7 mouse cellular contexts compared by ENCODE assay signal in genomic region chr12:21416506-21416905, GRCm38 (mm10). TPM values are rescaled to one million over a fixed set of nuclear protein-coding genes. Genes with fewer than 3 reads are reported as not detected.
A peak's percentile ranks its signal among the peaks of the same experiment; 100 is the strongest.
DNase-seq lines count a peak whose midpoint lies in the region; ATAC-seq and TF ChIP-seq lines count a peak whose summit lies in the region.

No protein-coding gene starts in this region.

- peak overlapping the region; percentile 93 for H3K4me3 ChIP-seq in forebrain, embryonic 12.5 days (replicated peaks)
- H3K4me3 ChIP-seq in intestine, postnatal 0 days (ENCODE audit: low read depth, low read length), result peak overlapping the region; percentile 97
- peak overlapping the region; percentile 88 for H3K4me3 ChIP-seq in midbrain, embryonic 16.5 days (ENCODE audit: low read depth, low read length)

- H3K9me3 ChIP-seq in forebrain, embryonic 12.5 days, result peaks cover 22% of the 10 kb centered on the region
- no peaks in the 10 kb centered on the region for H3K9me3 ChIP-seq in intestine, postnatal 0 days (ENCODE audit: control insufficient read depth)
- no peaks in the 10 kb centered on the region for H3K9me3 ChIP-seq in midbrain, embryonic 16.5 days (replicated peaks; ENCODE audit: control insufficient read depth, low read length, poor library complexity, severe bottlenecking)

- DNase-seq in retina, postnatal 1 day, result peak; percentile 25
- no peak for DNase-seq in retina, embryonic 14.5 days (ENCODE audit: low spot score)
- DNase-seq in cerebellum, adult 18-20 months, result peak; percentile 36 to 50
- DNase-seq in frontal cortex, postnatal 25 days (ENCODE audit: low spot score in 2 of 2), result no peak

- 1% methylated on average over 15 of the region's 15 CpGs for WGBS in forebrain, embryonic 12.5 days
- WGBS in intestine, postnatal 0 days, result 1% methylated on average over 13 of the region's 15 CpGs
- 0% methylated on average over 13 of the region's 15 CpGs for WGBS in midbrain, embryonic 16.5 days

- H3K4me2 ChIP-seq in forebrain, embryonic 12.5 days, result peak overlapping the region; percentile 72
- H3K4me2 ChIP-seq in intestine, postnatal 0 days (replicated peaks; ENCODE audit: low read depth), result peak overlapping the region; percentile 74
- H3K4me2 ChIP-seq in midbrain, embryonic 16.5 days (ENCODE audit: low read length), result peak overlapping the region; percentile 93

- H3K4me1 ChIP-seq in forebrain, embryonic 12.5 days, result peaks cover 12% of the 10 kb centered on the region
- H3K4me1 ChIP-seq in intestine, postnatal 0 days (replicated peaks; ENCODE audit: control insufficient read depth, insufficient read depth, low read length), result peaks cover 12% of the 10 kb centered on the region
- H3K4me1 ChIP-seq in midbrain, embryonic 16.5 days (ENCODE audit: control insufficient read depth, insufficient read depth, low read length), result peaks cover 23% of the 10 kb centered on the region

- peak overlapping the region; percentile 69 for H3K27ac ChIP-seq in forebrain, embryonic 12.5 days
- H3K27ac ChIP-seq in intestine, postnatal 0 days (ENCODE audit: low read depth, low read length), result peak overlapping the region; percentile 10; the same call in 1 of the 2 replicates
- H3K27ac ChIP-seq in midbrain, embryonic 16.5 days (ENCODE audit: low read length), result peak overlapping the region; percentile 76

- peak overlapping the region; percentile 85 for H3K9ac ChIP-seq in forebrain, embryonic 12.5 days
- peak overlapping the region; percentile 82 for H3K9ac ChIP-seq in intestine, postnatal 0 days (ENCODE audit: low read depth, low read length)
- peak overlapping the region; percentile 73 for H3K9ac ChIP-seq in midbrain, embryonic 16.5 days (ENCODE audit: low read depth, low read length)

- ATAC-seq in forebrain, embryonic 12.5 days (ENCODE audit: low FRiP score), result no peak
- ATAC-seq in intestine, postnatal 0 days, result no peak
- no peak for ATAC-seq in midbrain, embryonic 16.5 days

- no peak for TF ChIP-seq CTCF in intestine, postnatal 0 days (IDR thresholded peaks at IDR 0.05; ENCODE audit: low read depth)

- H3K36me3 ChIP-seq in forebrain, embryonic 12.5 days (replicated peaks), result peaks cover 41% of the 10 kb centered on the region
- peaks cover 12% of the 10 kb centered on the region for H3K36me3 ChIP-seq in intestine, postnatal 0 days (ENCODE audit: control insufficient read depth, insufficient read depth)
- peaks cover 17% of the 10 kb centered on the region for H3K36me3 ChIP-seq in midbrain, embryonic 16.5 days (ENCODE audit: control insufficient read depth, insufficient read depth, low read length)

- H3K27me3 ChIP-seq in forebrain, embryonic 12.5 days, result no peaks in the 10 kb centered on the region
- H3K27me3 ChIP-seq in intestine, postnatal 0 days (replicated peaks; ENCODE audit: control insufficient read depth, insufficient read depth, low read length), result no peaks in the 10 kb centered on the region
- no peaks in the 10 kb centered on the region for H3K27me3 ChIP-seq in midbrain, embryonic 16.5 days (ENCODE audit: control insufficient read depth, insufficient read depth, low read depth, low read length)

RNA-seq across cellular contexts. Expression of gene Ywhaq, which starts 0.9 kb away (rescaled TPM):
- 1,153 and 1,229 TPM in 2 replicates for polyA plus RNA-seq in forebrain, embryonic 12.5 days (2016; fragmentation: Nextera tagmentation; extraction: Ambion mirVana)
- polyA plus RNA-seq in intestine, postnatal 0 days (2015; fragmentation: Nextera tagmentation; extraction: Ambion mirVana), result 235 TPM in 2 replicates
- polyA plus RNA-seq in midbrain, embryonic 16.5 days (2015; fragmentation: Nextera tagmentation; extraction: Ambion mirVana), result 1,279 and 1,291 TPM in 2 replicates

RNA-seq across cellular contexts. Expression of gene Adam17, which starts 43.1 kb away (rescaled TPM):
- polyA plus RNA-seq in forebrain, embryonic 12.5 days (2016; fragmentation: Nextera tagmentation; extraction: Ambion mirVana), result 33.7 and 39.3 TPM in 2 replicates
- 11.2 and 11.8 TPM in 2 replicates for polyA plus RNA-seq in intestine, postnatal 0 days (2015; fragmentation: Nextera tagmentation; extraction: Ambion mirVana)
- polyA plus RNA-seq in midbrain, embryonic 16.5 days (2015; fragmentation: Nextera tagmentation; extraction: Ambion mirVana), result 16.0 and 17.8 TPM in 2 replicates

Comparison
In these comparisons a context has a peak if more than half of its experiments do, and no peak if none do; other contexts are left out.
1. DNase-seq: peak in retina, postnatal 1 day (single experiment) and cerebellum, adult 18-20 months (2 of 2); none in retina, embryonic 14.5 days (single experiment) and frontal cortex, postnatal 25 days (0 of 2).
2. H3K27ac ChIP-seq: peak in every context shown above with its lines; median percentile 76 in midbrain, embryonic 16.5 days; 69 in forebrain, embryonic 12.5 days; 10 in intestine, postnatal 0 days.
3. Peak in every context shown above with its lines, with median percentiles within 50 percentile points of each other: H3K4me2 ChIP-seq, H3K4me3 ChIP-seq and H3K9ac ChIP-seq.